Mouse (Mus musculus): ENCODE data around the gene Tipin. TPM values are rescaled to one million over a fixed set of nuclear protein-coding genes. Genes with fewer than 3 reads are reported as not detected.

Tipin gene
- polyA plus RNA-seq (2015; fragmentation: Illumina TruSeq; extraction: RNeasy Lipid Tissue Mini Kit (QIAGEN cat#74804); ENCODE audit: low read depth, low replicate concordance) = 47.7 TPM

DNA sequence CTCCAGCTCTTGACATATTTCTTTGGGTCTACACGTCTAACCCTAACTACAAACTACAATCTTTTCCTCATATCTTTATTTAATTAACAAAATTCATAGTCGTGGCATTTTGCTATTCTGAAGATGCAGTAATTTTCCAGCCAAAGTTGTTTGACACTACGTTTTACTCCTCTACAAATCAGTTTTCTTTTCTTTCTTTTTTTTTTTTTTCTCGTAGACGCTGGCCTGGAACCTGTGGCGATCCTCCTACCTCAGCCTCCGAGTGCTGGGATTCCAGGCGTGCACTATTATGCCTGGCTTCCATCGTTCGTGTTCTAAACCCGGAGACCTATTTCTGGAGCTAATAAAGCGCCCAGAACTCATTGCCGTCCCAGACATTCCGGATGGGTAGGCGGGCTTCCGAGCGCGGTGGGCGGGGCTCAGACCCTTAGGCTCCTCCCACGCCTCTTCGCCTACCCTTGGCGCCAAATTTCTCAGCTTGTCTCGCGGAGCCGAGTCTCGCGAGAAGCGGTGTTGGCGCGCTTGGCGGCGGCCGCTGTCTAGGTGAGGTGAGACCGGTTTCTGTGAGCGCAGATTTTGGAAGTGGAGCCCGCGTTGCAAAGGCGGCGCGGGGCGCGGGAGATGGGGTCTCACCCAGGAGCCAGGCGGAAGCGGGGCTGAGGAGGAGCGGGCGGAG, at the start of gene Tipin:
Tipin (plus strand) TSS at position 477 of the 676 bp plus-strand sequence.

DNA sequence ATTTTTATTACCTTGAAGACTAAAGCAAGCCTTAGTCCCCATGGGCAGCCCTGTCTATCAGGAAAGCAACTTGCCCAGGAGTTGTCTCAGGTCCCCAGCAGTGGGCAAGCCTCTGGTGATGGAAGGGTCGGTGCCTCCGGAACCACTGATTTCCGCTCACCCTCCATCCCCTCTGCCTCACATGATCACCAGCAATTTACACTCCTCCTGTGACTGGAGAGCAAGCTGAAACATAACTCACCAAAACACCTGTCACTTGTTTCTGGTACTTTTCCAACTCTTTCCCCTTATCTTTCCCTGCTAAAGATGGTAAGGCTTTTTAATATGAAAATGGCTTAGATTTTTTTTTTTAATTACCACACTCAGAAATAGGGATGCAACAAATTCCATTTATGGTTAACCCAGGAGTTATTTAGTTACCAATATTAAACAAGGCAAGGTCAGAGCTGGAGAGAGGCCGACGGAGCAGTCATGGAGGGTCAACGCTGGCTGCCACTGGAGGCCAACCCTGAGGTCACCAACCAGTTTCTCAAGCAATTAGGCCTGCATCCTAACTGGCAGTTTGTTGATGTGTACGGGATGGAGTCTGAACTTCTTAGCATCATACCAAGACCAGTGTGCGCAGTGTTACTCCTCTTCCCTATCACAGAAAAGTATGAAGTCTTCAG, 46.5 kb upstream of the Tipin start, which contains the start of gene Uchl4:
Uchl4 (plus strand) TSS at position 434 of the 668 bp plus-strand sequence.

DNA sequence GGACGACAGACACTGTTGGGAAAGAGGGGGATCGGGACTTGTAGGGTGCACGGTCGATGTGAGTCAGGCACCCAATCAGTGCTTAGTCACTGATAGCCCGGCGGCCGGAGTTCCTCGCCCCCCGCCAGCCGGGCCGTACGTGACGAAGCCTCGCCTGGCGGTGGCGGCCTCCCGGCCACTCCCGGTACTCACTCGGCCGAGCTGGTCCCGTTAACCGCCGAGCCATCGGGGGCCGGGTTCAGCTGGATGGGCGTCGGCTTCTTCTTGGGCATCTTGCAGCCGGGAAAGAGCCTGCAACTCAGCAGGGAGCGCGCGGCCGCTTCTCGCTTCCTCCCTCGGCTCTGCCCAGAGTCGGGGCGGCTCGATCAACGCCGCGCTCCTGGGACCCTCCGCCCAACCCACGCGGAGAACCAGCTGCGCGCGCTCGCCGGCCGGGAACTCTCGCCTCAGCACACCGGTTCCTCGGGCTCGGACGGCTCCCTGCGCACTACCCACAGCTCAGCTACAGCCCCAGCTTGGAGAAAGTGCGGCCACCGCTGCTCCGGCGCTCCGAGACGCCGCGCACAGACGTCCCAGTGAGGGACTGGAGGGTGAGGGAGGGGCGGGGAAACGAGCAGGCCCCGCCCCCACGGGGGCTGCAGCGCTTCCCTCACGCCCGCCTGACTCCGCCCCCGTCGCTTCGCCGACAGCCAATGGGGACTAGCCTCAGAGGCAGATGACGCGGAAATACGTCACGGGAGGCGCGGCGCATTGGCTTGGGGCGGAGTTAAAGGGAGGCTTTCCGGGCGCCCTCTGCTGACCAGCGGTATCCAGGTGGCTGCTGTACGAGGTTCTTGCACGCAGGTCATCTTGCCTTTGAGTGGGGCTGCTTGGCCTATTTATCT, 28.1 kb upstream of the Tipin start, which contains the start of gene Map2k1:
Map2k1 (minus strand) TSS at position 611 of the 884 bp plus-strand sequence.

DNA sequence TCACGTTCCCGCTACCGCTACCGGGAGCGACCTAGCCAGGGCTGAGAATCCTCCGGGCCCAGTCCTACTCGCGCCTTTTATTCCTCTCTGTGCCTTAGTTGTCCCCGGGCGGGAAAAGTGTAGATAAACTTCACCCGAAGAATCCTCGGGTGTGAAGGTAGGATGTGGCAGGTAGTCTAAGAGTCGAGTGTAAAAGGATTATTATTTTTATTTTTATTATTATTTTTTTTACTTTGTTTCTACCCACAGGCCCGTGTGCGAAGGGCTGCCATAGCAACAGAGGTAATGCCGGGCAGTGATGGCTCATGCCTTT, 59.8 kb downstream of the Tipin start, which contains the start of gene Dis3l:
Dis3l (minus strand) TSS at position 35 of the 313 bp plus-strand sequence.

Other genes with a start within 250 kb of the Tipin start
- gene Lctl, start 164.4 kb upstream of the Tipin start, polyA plus RNA-seq (2015; fragmentation: Illumina TruSeq; extraction: RNeasy Lipid Tissue Mini Kit (QIAGEN cat#74804); ENCODE audit: low read depth, low replicate concordance) = 0.34 TPM
- 2.6 TPM for gene Zwilch, start 108.5 kb upstream of the Tipin start, polyA plus RNA-seq (2015; fragmentation: Illumina TruSeq; extraction: RNeasy Lipid Tissue Mini Kit (QIAGEN cat#74804); ENCODE audit: low read depth, low replicate concordance)
- 706 TPM for gene Rpl4, start 108.2 kb upstream of the Tipin start, polyA plus RNA-seq (2015; fragmentation: Illumina TruSeq; extraction: RNeasy Lipid Tissue Mini Kit (QIAGEN cat#74804); ENCODE audit: low read depth, low replicate concordance)
- gene Snapc5, start 102.3 kb upstream of the Tipin start, polyA plus RNA-seq (2015; fragmentation: Illumina TruSeq; extraction: RNeasy Lipid Tissue Mini Kit (QIAGEN cat#74804); ENCODE audit: low read depth, low replicate concordance) = 40.8 TPM
- gene Uchl4, start 46.4 kb upstream of the Tipin start, polyA plus RNA-seq (2015; fragmentation: Illumina TruSeq; extraction: RNeasy Lipid Tissue Mini Kit (QIAGEN cat#74804); ENCODE audit: low read depth, low replicate concordance) = not detected
- 248 TPM for gene Map2k1, start 27.9 kb upstream of the Tipin start, polyA plus RNA-seq (2015; fragmentation: Illumina TruSeq; extraction: RNeasy Lipid Tissue Mini Kit (QIAGEN cat#74804); ENCODE audit: low read depth, low replicate concordance)
- 24.5 TPM for gene Dis3l, start 59.7 kb downstream of the Tipin start, polyA plus RNA-seq (2015; fragmentation: Illumina TruSeq; extraction: RNeasy Lipid Tissue Mini Kit (QIAGEN cat#74804); ENCODE audit: low read depth, low replicate concordance)
- 6.8 TPM for gene Megf11, start 104.0 kb downstream of the Tipin start, polyA plus RNA-seq (2015; fragmentation: Illumina TruSeq; extraction: RNeasy Lipid Tissue Mini Kit (QIAGEN cat#74804); ENCODE audit: low read depth, low replicate concordance)

All from brain, adult 10 weeks (tissue).